ENCODE assay signal across 8 mouse cellular contexts in the genomic region with DNA sequence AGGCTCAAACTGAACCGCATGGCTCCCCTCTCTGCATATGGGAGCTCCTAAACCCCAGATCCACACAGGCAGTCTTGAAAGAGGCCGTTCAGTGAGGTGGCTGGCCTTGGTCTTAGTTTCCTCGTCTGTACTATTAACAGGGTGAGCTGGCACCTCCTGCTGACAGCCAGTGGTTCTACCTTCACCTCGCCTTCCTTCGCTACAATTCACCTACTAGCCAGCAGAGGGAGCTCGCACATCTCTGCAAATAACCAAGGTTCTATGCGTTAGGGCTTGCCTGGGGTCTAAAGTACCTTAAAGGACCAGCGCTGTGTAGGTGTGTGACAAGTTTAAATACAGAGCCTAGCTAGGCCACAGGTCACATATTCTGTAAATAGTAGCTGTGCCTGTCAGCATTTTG. TPM values are rescaled to one million over a fixed set of nuclear protein-coding genes. Genes with fewer than 3 reads are reported as not detected.
DNase-seq lines count a peak whose midpoint lies in the region; ATAC-seq and TF ChIP-seq lines count a peak whose summit lies in the region.

No protein-coding gene starts in this region.

- 8% methylated on average over 8 of the region's 8 CpGs for WGBS in forebrain, postnatal 0 days
- 7% methylated on average over 8 of the region's 8 CpGs for WGBS in hindbrain, embryonic 10.5 days
- WGBS in lung, embryonic 14.5 days, result 3% methylated on average over 8 of the region's 8 CpGs
- WGBS in thymus, adult 2 months, result 12% methylated on average over 8 of the region's 8 CpGs

- no peak overlapping the region for H3K4me3 ChIP-seq in MEL (ENCODE audit: control insufficient read depth in 1 of 2, insufficient read depth in 1 of 2, low read depth in 2 of 2, low read length in 2 of 2)
- no peak overlapping the region for H3K4me3 ChIP-seq in forebrain, postnatal 0 days (ENCODE audit: low read depth, low read length)
- no peak overlapping the region for H3K4me3 ChIP-seq in hindbrain, embryonic 10.5 days
- no peak overlapping the region for H3K4me3 ChIP-seq in lung, embryonic 14.5 days (ENCODE audit: low read depth, low read length)
- no peak overlapping the region for H3K4me3 ChIP-seq in thymus, adult 2 months (ENCODE audit: control insufficient read depth, insufficient read depth, low read length)

- peak; percentile 91 for DNase-seq in MEL (ENCODE audit: low read depth, low spot score)
- peak; percentile 79 to 84 for DNase-seq in cerebellum, adult 18-20 months
- DNase-seq in forebrain, postnatal 0 days, result peak; percentile 93
- DNase-seq in hindbrain, embryonic 10.5 days (ENCODE audit: low spot score), result peak; percentile 87
- DNase-seq in layer of hippocampus, adult 9-10 months (ENCODE audit: low spot score), result peak; percentile 97
- DNase-seq in lung, embryonic 14.5 days, result peak; percentile 93
- peak; percentile 63 for DNase-seq in ovary, adult 18-20 months (ENCODE audit: low spot score)
- DNase-seq in thymus, adult 2 months, result peak; percentile 79

- no peak overlapping the region for H3K27ac ChIP-seq in MEL (ENCODE audit: control insufficient read depth, low read depth, low read length)
- H3K27ac ChIP-seq in forebrain, postnatal 0 days (ENCODE audit: low read depth, low read length), result no peak overlapping the region
- H3K27ac ChIP-seq in hindbrain, embryonic 10.5 days, result no peak overlapping the region
- H3K27ac ChIP-seq in lung, embryonic 14.5 days (ENCODE audit: low read depth), result no peak overlapping the region
- H3K27ac ChIP-seq in thymus, adult 2 months (ENCODE audit: control insufficient read depth, insufficient read depth, low read length), result no peak overlapping the region

- no peak for TF ChIP-seq POLR2A in MEL (IDR thresholded peaks at IDR 0.05; ENCODE audit: control insufficient read depth in 1 of 2, insufficient read depth in 1 of 2, low read depth in 1 of 2, low read length in 2 of 2, poor library complexity in 1 of 2)
- no peak for TF ChIP-seq POLR2A in thymus, adult 2 months (IDR thresholded peaks at IDR 0.05; ENCODE audit: control insufficient read depth, extremely low read depth, insufficient read depth, low read length, poor library complexity)

- TF ChIP-seq CTCF in MEL (IDR thresholded peaks at IDR 0.05 in 2 of 3, conservative IDR thresholded peaks at IDR 0.05 in 1 of 3; ENCODE audit: control insufficient read depth in 1 of 3, insufficient read depth in 1 of 3, low read depth in 2 of 3, low read length in 3 of 3, poor library complexity in 1 of 3, severe bottlenecking in 1 of 3), result peak in 2 of 3 experiments; percentile 92 to 97; a peak in 5 of 6 replicates
- peak; percentile 99 for TF ChIP-seq CTCF in forebrain, postnatal 0 days (IDR thresholded peaks at IDR 0.05; ENCODE audit: low read depth)
- peak; percentile 99 for TF ChIP-seq CTCF in lung, embryonic 14.5 days (IDR thresholded peaks at IDR 0.05; ENCODE audit: low read depth)
- TF ChIP-seq CTCF in thymus, adult 2 months (IDR thresholded peaks at IDR 0.05; ENCODE audit: borderline replicate concordance, control insufficient read depth, extremely low read depth, insufficient read depth, low read length, poor library complexity), result no peak

- H3K27me3 ChIP-seq in MEL (ENCODE audit: control insufficient read depth in 1 of 2, insufficient read depth in 2 of 2, low read length in 2 of 2), result no peaks in the 10 kb centered on the region
- no peaks in the 10 kb centered on the region for H3K27me3 ChIP-seq in forebrain, postnatal 0 days (ENCODE audit: insufficient read depth, low read length)
- H3K27me3 ChIP-seq in hindbrain, embryonic 10.5 days (ENCODE audit: insufficient read depth, poor library complexity, severe bottlenecking), result peaks cover 7% of the 10 kb centered on the region; the same call in 1 of the 2 replicates
- no peaks in the 10 kb centered on the region for H3K27me3 ChIP-seq in lung, embryonic 14.5 days (ENCODE audit: insufficient read depth, low read length)
- H3K27me3 ChIP-seq in thymus, adult 2 months (ENCODE audit: control insufficient read depth, insufficient read depth, low read length), result no peaks in the 10 kb centered on the region

- peak; percentile 92 for TF ChIP-seq RAD21 in MEL (IDR thresholded peaks at IDR 0.05; ENCODE audit: low read depth, low read length)

- H3K9me3 ChIP-seq in MEL (replicated peaks; ENCODE audit: insufficient read depth, low read length), result no peaks in the 10 kb centered on the region
- H3K9me3 ChIP-seq in forebrain, postnatal 0 days (ENCODE audit: low read length), result no peaks in the 10 kb centered on the region
- H3K9me3 ChIP-seq in hindbrain, embryonic 10.5 days, result no peaks in the 10 kb centered on the region
- H3K9me3 ChIP-seq in lung, embryonic 14.5 days (ENCODE audit: low read depth, low read length), result no peaks in the 10 kb centered on the region

- peak; percentile 58 for ATAC-seq in forebrain, postnatal 0 days
- peak; percentile 52 for ATAC-seq in lung, embryonic 14.5 days (ENCODE audit: insufficient read depth)

- H3K36me3 ChIP-seq in MEL (ENCODE audit: control insufficient read depth in 1 of 2, insufficient read depth in 2 of 2, low read length in 2 of 2), result peaks cover 0 to 4% of the 10 kb centered on the region in 2 experiments; a peak in 1 of 4 replicates
- H3K36me3 ChIP-seq in forebrain, postnatal 0 days (ENCODE audit: insufficient read depth), result no peaks in the 10 kb centered on the region
- no peaks in the 10 kb centered on the region for H3K36me3 ChIP-seq in hindbrain, embryonic 10.5 days
- H3K36me3 ChIP-seq in lung, embryonic 14.5 days (ENCODE audit: insufficient read depth), result no peaks in the 10 kb centered on the region
- no peaks in the 10 kb centered on the region for H3K36me3 ChIP-seq in thymus, adult 2 months (ENCODE audit: control insufficient read depth, insufficient read depth, low read length)

- H3K4me2 ChIP-seq in forebrain, postnatal 0 days (ENCODE audit: low read depth), result no peak overlapping the region
- H3K4me2 ChIP-seq in lung, embryonic 14.5 days, result no peak overlapping the region

- H3K4me1 ChIP-seq in MEL (ENCODE audit: control insufficient read depth in 1 of 2, insufficient read depth in 2 of 2, low read length in 2 of 2), result peaks cover 0 to 9% of the 10 kb centered on the region in 2 experiments; a peak in 2 of 4 replicates
- no peaks in the 10 kb centered on the region for H3K4me1 ChIP-seq in forebrain, postnatal 0 days (ENCODE audit: insufficient read depth)
- peaks cover 18% of the 10 kb centered on the region for H3K4me1 ChIP-seq in hindbrain, embryonic 10.5 days (replicated peaks)
- no peaks in the 10 kb centered on the region for H3K4me1 ChIP-seq in lung, embryonic 14.5 days (ENCODE audit: insufficient read depth)
- no peaks in the 10 kb centered on the region for H3K4me1 ChIP-seq in thymus, adult 2 months (replicated peaks; ENCODE audit: control insufficient read depth, insufficient read depth, low read length)

- H3K79me2 ChIP-seq in MEL (ENCODE audit: control insufficient read depth, insufficient read depth, low read length, poor library complexity), result no peaks in the 10 kb centered on the region

- H3K9ac ChIP-seq in MEL (ENCODE audit: control insufficient read depth, low read depth, low read length, poor library complexity, severe bottlenecking), result no peak overlapping the region
- H3K9ac ChIP-seq in forebrain, postnatal 0 days, result no peak overlapping the region
- H3K9ac ChIP-seq in lung, embryonic 14.5 days, result no peak overlapping the region

- no peak for TF ChIP-seq EP300 in MEL (IDR thresholded peaks at IDR 0.05; ENCODE audit: low read depth in 1 of 2, low read length in 2 of 2)

TF ChIP-seq in MEL, 35 proteins besides CTCF, POLR2A, EP300 and RAD21 (continues in another document):
- TF ChIP-seq JUND (IDR thresholded peaks at IDR 0.05; ENCODE audit: low read depth, low read length) (no peak), ZNF384 (IDR thresholded peaks at IDR 0.05; ENCODE audit: low read depth, low read length) (no peak), POLR2AphosphoS2 (IDR thresholded peaks at IDR 0.05; ENCODE audit: low read length) (no peak), MYC (IDR thresholded peaks at IDR 0.05; ENCODE audit: low read depth, low read length) (0 out of 2 replicates have a peak, but pooled peaks have one; percentile 42), ETS1 (IDR thresholded peaks at IDR 0.05; ENCODE audit: low read depth, low read length) (no peak), CHD1 (IDR thresholded peaks at IDR 0.05; ENCODE audit: low read depth, low read length) (no peak), NELFE (IDR thresholded peaks at IDR 0.05; ENCODE audit: low read depth, low read length) (no peak), HCFC1 (IDR thresholded peaks at IDR 0.05; ENCODE audit: low read depth, low read length) (peak; percentile 48; the same call in 1 of the 2 replicates), ZC3H11A (IDR thresholded peaks at IDR 0.05; ENCODE audit: low read depth, low read length) (peak; percentile 93), RCOR1 (IDR thresholded peaks at IDR 0.05; ENCODE audit: low read depth, low read length) (0 out of 2 replicates have a peak, but pooled peaks have one; percentile 39), MAX (IDR thresholded peaks at IDR 0.05; ENCODE audit: low read length) (no peak; the same call in 1 of the 2 replicates), MAZ (IDR thresholded peaks at IDR 0.05; ENCODE audit: low read depth, low read length) (0 out of 2 replicates have a peak, but pooled peaks have one; percentile 19), SMC3 (IDR thresholded peaks at IDR 0.05; ENCODE audit: low read depth, low read length) (peak; percentile 98), BHLHE40 (IDR thresholded peaks at IDR 0.05; ENCODE audit: borderline replicate concordance, low read depth, low read length) (no peak)

RNA-seq across cellular contexts. Expression of a gene that starts 9.9 kb away (rescaled TPM):
- 0.07 and 0.12 TPM in 2 replicates for total RNA-seq in MEL (2012; rRNA removed)
- not detected for polyA plus RNA-seq in MEL (2012; ENCODE audit: insufficient read depth in 1 of 2, insufficient read length in 2 of 2, low read depth in 1 of 2, low replicate concordance in 2 of 2, missing spikeins in 1 of 2)
- not detected in 2 replicates for total RNA-seq in forebrain, postnatal 0 days (2014; rRNA removed)
- not detected in 2 replicates for polyA plus RNA-seq in forebrain, postnatal 0 days (2015; fragmentation: Nextera tagmentation; extraction: Ambion mirVana)
- polyA plus RNA-seq in hindbrain, embryonic 10.5 days (2016; fragmentation: Nextera tagmentation; extraction: Ambion mirVana), result not detected in 2 replicates
- polyA plus RNA-seq in lung, embryonic 14.5 days (2014; fragmentation: Nextera tagmentation; extraction: Ambion mirVana), result not detected in 2 replicates
- 0.32 and 0.34 TPM in 2 replicates for polyA plus RNA-seq in thymus, adult 2 months (2012; rRNA removed)

RNA-seq across cellular contexts. Expression of a gene that starts 28.5 kb away (rescaled TPM):
- 115 and 134 TPM in 2 replicates for total RNA-seq in MEL (2012; rRNA removed)
- polyA plus RNA-seq in MEL (2012; ENCODE audit: insufficient read depth in 1 of 2, insufficient read length in 2 of 2, low read depth in 1 of 2, low replicate concordance in 2 of 2, missing spikeins in 1 of 2), result 100 to 1,000 TPM in 1 of 2 experiments, not detected in 1; 164 TPM
- 141 and 164 TPM in 2 replicates for total RNA-seq in forebrain, postnatal 0 days (2014; rRNA removed)
- 250 and 273 TPM in 2 replicates for polyA plus RNA-seq in forebrain, postnatal 0 days (2015; fragmentation: Nextera tagmentation; extraction: Ambion mirVana)
- 219 and 233 TPM in 2 replicates for polyA plus RNA-seq in hindbrain, embryonic 10.5 days (2016; fragmentation: Nextera tagmentation; extraction: Ambion mirVana)
- polyA plus RNA-seq in lung, embryonic 14.5 days (2014; fragmentation: Nextera tagmentation; extraction: Ambion mirVana), result 142 and 148 TPM in 2 replicates
- 2.7 and 6.2 TPM in 2 replicates for polyA plus RNA-seq in thymus, adult 2 months (2012; rRNA removed)
